Mouse (Mus musculus): Measurements from ENCODE around the gene Sox11. TPM values are rescaled to one million over a fixed set of nuclear protein-coding genes. Genes with fewer than 3 reads are reported as not detected.

Gene Sox11
- polyA plus RNA-seq (2014; fragmentation: Illumina TruSeq; extraction: RNeasy Lipid Tissue Mini Kit (QIAGEN cat#74804); ENCODE audit: low replicate concordance), result 0.19 TPM

DNA sequence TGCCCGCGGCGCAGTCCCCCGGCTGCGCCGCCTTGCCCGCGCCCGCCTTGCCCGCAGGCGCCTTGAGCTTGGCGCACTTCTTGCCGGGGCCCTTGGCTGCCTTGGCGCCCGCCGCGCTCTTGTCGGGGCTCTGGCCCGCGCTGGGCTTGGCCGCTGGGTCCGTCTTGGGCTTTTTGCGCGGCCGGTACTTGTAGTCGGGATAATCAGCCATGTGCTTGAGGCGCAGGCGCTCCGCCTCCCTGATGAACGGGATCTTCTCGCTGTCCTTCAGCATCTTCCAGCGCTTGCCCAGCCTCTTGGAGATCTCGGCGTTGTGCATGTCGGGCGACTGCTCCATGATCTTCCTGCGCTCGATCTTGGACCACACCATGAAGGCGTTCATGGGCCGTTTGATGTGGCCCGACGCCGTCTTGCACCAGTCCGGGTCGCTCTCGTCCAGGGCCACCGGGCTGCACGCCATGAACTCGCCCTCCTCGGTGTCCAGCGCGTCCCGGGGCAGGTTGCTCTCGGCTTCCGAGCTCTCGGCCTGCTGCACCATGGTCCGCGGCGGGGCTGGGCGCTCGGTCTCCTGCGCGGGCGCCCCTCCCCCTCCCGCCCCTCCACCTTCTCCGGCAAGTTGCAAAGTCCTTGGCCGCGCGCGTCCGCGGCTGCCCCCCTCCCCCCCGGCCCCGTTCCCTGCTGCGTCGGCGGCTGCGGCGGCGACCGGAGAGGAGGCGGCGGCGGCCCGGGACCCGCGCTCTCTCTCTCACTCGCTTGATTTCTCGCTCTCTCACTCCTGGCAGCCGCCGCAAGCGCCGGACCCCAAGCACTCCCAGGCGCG is at the start of gene Sox11:
Gene Sox11, minus strand, starts transcription at position 704 of the 820 bp plus-strand sequence.

